Mouse (Mus musculus) MEL (cell line): Measurements from ENCODE around the gene Tmem176b.

Experiments used
- CTCF ChIP-seq, 3 experiments: IDR thresholded peaks in 2 of 3; conservative IDR thresholded peaks in 1 of 3; 2 replicates each; pipeline ENCODE4 v1.5.1; 2011 to 2012; ENCODE audit warnings: low read length in 3 of 3, low read depth in 2 of 3, mild to moderate bottlenecking in 2 of 3, improper control_type of control experiment in 1 of 3, inconsistent platforms in 1 of 3, mixed read lengths in 1 of 3, moderate library complexity in 1 of 3; ENCODE audit not compliant: control insufficient read depth in 1 of 3, insufficient read depth in 1 of 3, poor library complexity in 1 of 3, severe bottlenecking in 1 of 3
- EP300 ChIP-seq, 2 experiments: IDR thresholded peaks; 2 replicates each; pipeline ENCODE4 v1.6.1; 2011; ENCODE audit warnings: improper control_type of control experiment in 2 of 2, low read length in 2 of 2, low read depth in 1 of 2, mild to moderate bottlenecking in 1 of 2
- KAT2A ChIP-seq: conservative IDR thresholded peaks from 2 replicates; pipeline ENCODE4 v1.6.1; 2012; ENCODE audit warnings: low read depth, low read length, improper control_type of control experiment, inconsistent platforms
- MAX ChIP-seq: IDR thresholded peaks from 2 replicates; pipeline ENCODE4 v1.6.1; 2011; ENCODE audit warnings: low read length, improper control_type of control experiment
- NELFE ChIP-seq: IDR thresholded peaks from 2 replicates; pipeline ENCODE4 v1.6.1; 2011; ENCODE audit warnings: low read depth, low read length, improper control_type of control experiment
- TAL1 ChIP-seq: IDR thresholded peaks from 2 replicates; pipeline ENCODE4 v1.6.1; 2012; ENCODE audit warnings: mild to moderate bottlenecking, inconsistent platforms, low read length, moderate library complexity, mixed read lengths
- TBP ChIP-seq: IDR thresholded peaks from 2 replicates; pipeline ENCODE4 v1.8.0; 2011; ENCODE audit warnings: low read depth, low read length, improper control_type of control experiment
- USF1 ChIP-seq: IDR thresholded peaks from 2 replicates; pipeline ENCODE4 v1.6.1; 2014; ENCODE audit warnings: low read depth, mild to moderate bottlenecking, inconsistent platforms, low read length, improper control_type of control experiment, moderate library complexity
- ZKSCAN1 ChIP-seq: IDR thresholded peaks from 2 replicates; pipeline ENCODE4 v1.6.1; 2012; ENCODE audit warnings: low read depth, mild to moderate bottlenecking, inconsistent platforms, low read length, improper control_type of control experiment, moderate library complexity
- ZNF384 ChIP-seq: IDR thresholded peaks from 2 replicates; pipeline ENCODE4 v1.6.1; 2012; ENCODE audit warnings: low read depth, mild to moderate bottlenecking, inconsistent platforms, low read length, improper control_type of control experiment

DNA sequence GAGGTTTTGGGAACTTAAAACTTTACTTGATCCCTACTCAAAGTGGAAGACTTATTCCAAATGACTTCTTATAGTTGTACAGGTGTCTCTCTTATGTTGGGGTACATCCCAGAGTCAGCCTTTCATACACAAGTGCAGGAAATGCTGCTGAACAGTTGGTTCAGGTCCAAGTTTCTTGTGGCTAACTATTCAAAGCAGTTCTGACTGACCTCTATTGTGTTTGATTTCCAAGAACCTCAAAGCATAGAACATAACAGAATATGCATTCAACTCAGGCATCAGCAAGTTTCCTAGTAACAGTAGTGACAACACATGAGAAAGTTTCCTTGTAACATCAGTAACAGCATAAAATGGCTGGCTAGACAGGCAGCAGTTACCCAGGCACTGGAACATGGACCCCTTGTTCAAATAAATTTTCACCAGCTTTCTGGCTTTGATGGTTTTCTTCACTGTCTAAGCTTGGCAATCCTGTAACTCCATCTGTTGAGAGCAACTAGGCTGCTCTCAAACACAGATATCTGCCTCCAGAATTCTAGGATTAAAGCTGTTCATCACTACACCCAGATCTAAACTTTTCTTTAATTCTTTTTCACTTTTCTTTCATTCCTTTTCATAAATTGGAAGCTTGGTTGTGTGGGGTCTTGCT is 37.8 kb downstream of the Tmem176b start:
- TF ChIP-seq CTCF (IDR thresholded peaks at IDR 0.05 in 2 of 3, conservative IDR thresholded peaks at IDR 0.05 in 1 of 3; ENCODE audit: control insufficient read depth in 1 of 3, insufficient read depth in 1 of 3, low read depth in 2 of 3, low read length in 3 of 3, poor library complexity in 1 of 3, severe bottlenecking in 1 of 3) (no peak), MAX (no peak), USF1 (no peak), KAT2A (no peak), ZKSCAN1 (no peak), TAL1 (no peak), TBP (no peak), ZNF384 (no peak), NELFE (no peak), EP300 (IDR thresholded peaks at IDR 0.05; ENCODE audit: low read depth in 1 of 2, low read length in 2 of 2) (no peak)
